ENCODE assay signal across 8 mouse cellular contexts in genomic region chr2:154790656-154791483, GRCm38 (mm10). TPM values are rescaled to one million over a fixed set of nuclear protein-coding genes. Genes with fewer than 3 reads are reported as not detected.
DNase-seq lines count a peak whose midpoint lies in the region; ATAC-seq and TF ChIP-seq lines count a peak whose summit lies in the region.

Gene Raly (plus strand): TSS chr2:154791096.
Gene a (plus strand): TSS chr2:154791402.

- TF ChIP-seq POLR2A in cortical plate, adult 2 months (IDR thresholded peaks at IDR 0.05; ENCODE audit: extremely low read depth, insufficient read depth, low read length) = peak; percentile 89

- H3K27me3 ChIP-seq in megakaryocyte, embryonic 14.5 days (replicated peaks) = no peaks in the 10 kb centered on the region

- no peaks in the 10 kb centered on the region for H3K9me3 ChIP-seq in megakaryocyte, embryonic 14.5 days

- DNase-seq in gastrocnemius, adult 8-10 months (ENCODE audit: low spot score in 2 of 2) = peak; percentile 95 to 97
- peak; percentile 80 for DNase-seq in hindlimb bud, embryonic 11.5 days (ENCODE audit: extremely low spot score, low read depth, low spot score)
- peak; percentile 84 to 97 for DNase-seq in left cerebral cortex, adult 8-10 months (ENCODE audit: low spot score in 2 of 2)
- DNase-seq in right cerebral cortex, postnatal 10 days (ENCODE audit: low spot score in 2 of 2) = peak; percentile 98
- peak; percentile 91 for DNase-seq in urinary bladder, postnatal 25 days (ENCODE audit: low spot score)

- TF ChIP-seq CTCF in cortical plate, adult 2 months (IDR thresholded peaks at IDR 0.05; ENCODE audit: extremely low read depth, insufficient read depth, low read length) = no peak

- peak within 1 kb of the TSS; percentile 98 for H3K27ac ChIP-seq in cortical plate, adult 2 months (ENCODE audit: insufficient read depth, low read length)

- H3K4me1 ChIP-seq in cortical plate, adult 2 months (ENCODE audit: control insufficient read depth, insufficient read depth, low read length) = peaks cover 3% of the 10 kb centered on the region; the same call in 1 of the 2 replicates
- peaks cover 58% of the 10 kb centered on the region for H3K4me1 ChIP-seq in megakaryocyte, embryonic 14.5 days

- H3K4me3 ChIP-seq in cortical plate, adult 2 months (ENCODE audit: insufficient read depth, low read length) = peak within 1 kb of the TSS; percentile 41
- H3K4me3 ChIP-seq in megakaryocyte, embryonic 14.5 days (replicated peaks) = peak within 1 kb of the TSS; percentile 95

- peak; percentile 84 for ATAC-seq in activated CD4-positive, CD25-positive, alpha-beta regulatory T cell, adult 4 months

- H3K36me3 ChIP-seq in megakaryocyte, embryonic 14.5 days (replicated peaks; ENCODE audit: low read length) = peaks cover 5% of the 10 kb centered on the region

RNA-seq across cellular contexts. Expression of gene Raly, which starts in this region (rescaled TPM):
- polyA plus RNA-seq in activated CD4-positive, CD25-positive, alpha-beta regulatory T cell, adult 4 months (2017; shearing (Covaris generic)) = 10 to 100 TPM; 10.4 to 19.3 TPM
- 135 TPM in 2 replicates for polyA plus RNA-seq in cortical plate, adult 2 months (2012; rRNA removed)
- total RNA-seq in gastrocnemius, adult 8-10 months (2022) = 10 to 100 TPM; 54.8 to 69.4 (median 58.4) TPM
- 100 to 1,000 TPM in 3 of 4 experiments, 10 to 100 TPM in 1; 98.0 to 109 (median 104) TPM for total RNA-seq in left cerebral cortex, adult 8-10 months (2022)
- polyA plus RNA-seq in megakaryocyte, embryonic 14.5 days (2012; ENCODE audit: insufficient read depth, low replicate concordance) = 378 and 462 TPM in 2 replicates

RNA-seq across cellular contexts. Expression of gene a, which starts in this region (rescaled TPM):
- polyA plus RNA-seq in activated CD4-positive, CD25-positive, alpha-beta regulatory T cell, adult 4 months (2017; shearing (Covaris generic)) = not detected
- 0.54 TPM in 1 of 2 replicates, not detected in the other for polyA plus RNA-seq in cortical plate, adult 2 months (2012; rRNA removed)
- total RNA-seq in gastrocnemius, adult 8-10 months (2022) = not detected
- not detected for total RNA-seq in left cerebral cortex, adult 8-10 months (2022)
- polyA plus RNA-seq in megakaryocyte, embryonic 14.5 days (2012; ENCODE audit: insufficient read depth, low replicate concordance) = 1.6 TPM in 1 of 2 replicates, not detected in the other

Comparison
In these comparisons a context has a peak if more than half of its experiments do, and no peak if none do; other contexts are left out.
1. Peak in every context shown above with its lines: DNase-seq, ATAC-seq, H3K4me3 ChIP-seq and H3K27ac ChIP-seq.